In the genomic region with DNA sequence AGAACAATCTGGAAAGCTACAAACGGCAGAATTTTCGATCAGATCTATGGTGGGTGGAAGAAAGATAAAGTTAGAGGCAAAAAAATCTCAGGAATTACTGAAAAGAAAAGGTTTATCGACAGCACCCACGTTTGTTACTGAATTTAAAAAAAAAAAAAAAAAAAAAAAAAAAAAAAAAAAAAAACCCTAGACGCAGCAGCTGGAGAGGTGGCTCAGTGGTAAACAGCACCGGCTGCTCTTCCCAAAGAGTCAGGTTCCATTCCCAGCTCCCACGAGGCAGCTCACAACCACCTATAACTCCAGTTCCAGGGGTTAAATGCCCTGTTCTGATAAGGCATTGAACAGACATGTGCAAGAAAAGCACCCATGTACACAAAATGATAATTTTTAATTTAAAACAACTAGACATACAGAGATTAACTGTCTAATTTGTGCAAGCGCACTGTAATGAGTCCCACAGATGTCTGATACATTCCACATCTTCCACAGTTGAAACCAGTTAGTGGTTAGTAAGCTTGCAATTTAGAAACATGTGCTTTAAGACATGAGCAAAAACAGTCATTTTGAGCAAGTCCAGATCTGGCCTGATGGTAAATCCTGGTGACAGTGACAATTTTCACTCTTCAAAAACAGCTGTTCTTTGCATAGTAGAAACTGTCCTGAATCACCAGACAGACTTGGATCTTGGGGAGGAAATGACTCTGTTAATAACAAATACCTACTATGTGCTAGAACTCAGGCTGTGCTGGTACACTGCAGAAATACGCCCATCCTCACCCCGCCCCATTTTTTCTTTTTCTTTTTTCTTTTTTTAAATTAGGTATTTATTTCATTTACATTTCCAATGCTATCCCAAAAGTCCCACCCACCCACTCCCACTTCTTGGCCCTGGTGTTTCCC, we compare ENCODE assay signal across 23 mouse cellular contexts.
DNase-seq lines count a peak whose midpoint lies in the region; ATAC-seq and TF ChIP-seq lines count a peak whose summit lies in the region.
"Had no signal": no experiment of that assay in that cellular context is flagged by ENCODE, and none has a peak within 500 bp of the region (broad histone marks: within the 10 kb centered on the region; RNA-seq: fewer than 3 reads in every experiment).

No protein-coding gene starts in this region.

- no peaks in the 10 kb centered on the region for H3K36me3 ChIP-seq in embryonic facial prominence, embryonic 14.5 days (ENCODE audit: control insufficient read depth, insufficient read depth, low read length)
- no peaks in the 10 kb centered on the region for H3K36me3 ChIP-seq in limb, embryonic 11.5 days (ENCODE audit: control insufficient read depth, insufficient read depth, low read length)
- H3K36me3 ChIP-seq in myocyte (ENCODE audit: control insufficient read depth, insufficient read depth) = no peaks in the 10 kb centered on the region
- H3K36me3 ChIP-seq: embryonic facial prominence, embryonic 12.5 days; forebrain, embryonic 10.5 days; forebrain, embryonic 15.5 days; heart, embryonic 15.5 days; hindbrain, embryonic 13.5 days; intestine, embryonic 15.5 days had no signal

- peak; percentile 71; the same call in 1 of the 2 replicates for ATAC-seq in embryonic facial prominence, embryonic 14.5 days (ENCODE audit: low read depth)
- peak; percentile 63 for ATAC-seq in limb, embryonic 11.5 days (ENCODE audit: insufficient number of reproducible peaks, low FRiP score, low TSS enrichment, low read depth)
- ATAC-seq: forebrain, embryonic 15.5 days had no signal

- H3K9ac ChIP-seq in embryonic facial prominence, embryonic 14.5 days (ENCODE audit: low read depth, low read length) = no peak overlapping the region
- no peak overlapping the region for H3K9ac ChIP-seq in limb, embryonic 11.5 days (ENCODE audit: low read length)
- H3K9ac ChIP-seq: embryonic facial prominence, embryonic 12.5 days; forebrain, embryonic 15.5 days; heart, embryonic 15.5 days; hindbrain, embryonic 13.5 days; intestine, embryonic 15.5 days had no signal

- 39% methylated on average over 10 of the region's 10 CpGs for WGBS in embryonic facial prominence, embryonic 14.5 days
- WGBS in limb, embryonic 11.5 days = 49% methylated on average over 10 of the region's 10 CpGs

- H3K27ac ChIP-seq in embryonic facial prominence, embryonic 14.5 days (replicated peaks; ENCODE audit: low read depth, low read length) = no peak overlapping the region
- H3K27ac ChIP-seq in limb, embryonic 11.5 days (replicated peaks; ENCODE audit: low read depth, low read length) = no peak overlapping the region
- H3K27ac ChIP-seq: embryonic facial prominence, embryonic 12.5 days; forebrain, embryonic 15.5 days; heart, adult 2 months; heart, embryonic 15.5 days; hindbrain, embryonic 13.5 days; hindbrain, postnatal 0 days; intestine, embryonic 15.5 days had no signal

- no peak for TF ChIP-seq POLR2A in myocyte (IDR thresholded peaks at IDR 0.05; ENCODE audit: insufficient read length, low read depth)

- H3K4me3 ChIP-seq in embryonic facial prominence, embryonic 14.5 days (ENCODE audit: low read depth, low read length) = no peak overlapping the region
- no peak overlapping the region for H3K4me3 ChIP-seq in limb, embryonic 11.5 days (ENCODE audit: low read depth, low read length)
- H3K4me3 ChIP-seq in myocyte = no peak overlapping the region
- H3K4me3 ChIP-seq: embryonic facial prominence, embryonic 12.5 days; forebrain, embryonic 10.5 days; forebrain, embryonic 15.5 days; heart, adult 2 months; heart, embryonic 15.5 days; hindbrain, embryonic 13.5 days; intestine, embryonic 15.5 days had no signal

- H3K4me2 ChIP-seq in embryonic facial prominence, embryonic 14.5 days (ENCODE audit: low read depth, low read length) = peak overlapping the region; percentile 35
- H3K4me2 ChIP-seq in limb, embryonic 11.5 days (ENCODE audit: low read depth, severe bottlenecking) = no peak overlapping the region
- H3K4me2 ChIP-seq in myocyte (ENCODE audit: low read depth) = peak overlapping the region; percentile 30
- H3K4me2 ChIP-seq: forebrain, embryonic 15.5 days; heart, embryonic 11.5 days; heart, embryonic 15.5 days; hindbrain, embryonic 13.5 days; intestine, embryonic 15.5 days had no signal

- H3K79me2 ChIP-seq in myocyte (ENCODE audit: control insufficient read depth, insufficient read depth) = no peaks in the 10 kb centered on the region

- H3K4me1 ChIP-seq in embryonic facial prominence, embryonic 14.5 days (ENCODE audit: control insufficient read depth, insufficient read depth, low read length) = peaks cover 9% of the 10 kb centered on the region; the same call in 1 of the 2 replicates
- H3K4me1 ChIP-seq in limb, embryonic 11.5 days (ENCODE audit: control insufficient read depth, insufficient read depth, low read length) = peaks cover 7% of the 10 kb centered on the region
- H3K4me1 ChIP-seq: embryonic facial prominence, embryonic 12.5 days; forebrain, embryonic 15.5 days; heart, embryonic 15.5 days; hindbrain, embryonic 13.5 days; intestine, embryonic 15.5 days had no signal

- peak; percentile 16 for DNase-seq in embryo, embryonic 11 days
- DNase-seq in embryo, embryonic 9.5 days (ENCODE audit: extremely low spot score) = no peak
- peak; percentile 56 for DNase-seq in embryonic facial prominence, embryonic 14.5 days (ENCODE audit: low spot score)
- DNase-seq in limb, embryonic 11.5 days (ENCODE audit: low spot score) = no peak
- no peak for DNase-seq in adrenal gland, postnatal 10 days
- DNase-seq in left cerebral cortex, adult 11 months (ENCODE audit: low spot score) = no peak
- no peak for DNase-seq in cerebellum, postnatal 14 days
- DNase-seq: adrenal gland, adult 8-10 months; cerebellum, adult 11 months; cerebellum, adult 9-10 months; gastrocnemius, postnatal 14 days; heart, adult 2 months; heart, postnatal 14 days; kidney, adult 18-20 months had no signal

- H3K27me3 ChIP-seq in embryonic facial prominence, embryonic 14.5 days (replicated peaks; ENCODE audit: control insufficient read depth, insufficient read depth, low read length) = no peaks in the 10 kb centered on the region
- H3K27me3 ChIP-seq in limb, embryonic 11.5 days (ENCODE audit: control insufficient read depth, insufficient read depth, low read length) = no peaks in the 10 kb centered on the region
- H3K27me3 ChIP-seq in myocyte (ENCODE audit: control insufficient read depth, insufficient read depth, insufficient read length) = no peaks in the 10 kb centered on the region
- H3K27me3 ChIP-seq: embryonic facial prominence, embryonic 12.5 days; forebrain, embryonic 15.5 days; heart, embryonic 15.5 days; hindbrain, embryonic 13.5 days; intestine, embryonic 15.5 days had no signal

- H3ac ChIP-seq in myocyte (ENCODE audit: control insufficient read depth, insufficient read length) = no peak overlapping the region

- H3K9me3 ChIP-seq in embryonic facial prominence, embryonic 14.5 days (ENCODE audit: control insufficient read depth, low read length) = no peaks in the 10 kb centered on the region
- no peaks in the 10 kb centered on the region for H3K9me3 ChIP-seq in limb, embryonic 11.5 days (ENCODE audit: control insufficient read depth, low read length)
- H3K9me3 ChIP-seq: embryonic facial prominence, embryonic 12.5 days; forebrain, embryonic 10.5 days; forebrain, embryonic 15.5 days; heart, embryonic 15.5 days; hindbrain, embryonic 13.5 days; intestine, embryonic 15.5 days had no signal

TF ChIP-seq in myocyte, 11 proteins besides CTCF, POLR2A, EP300 and RAD21:
- TF ChIP-seq E2F4 (IDR thresholded peaks at IDR 0.05; ENCODE audit: insufficient read depth) = no peak
- no peak for TF ChIP-seq TCF12 (IDR thresholded peaks at IDR 0.05; ENCODE audit: insufficient read depth, poor library complexity, severe bottlenecking)
- TF ChIP-seq USF1 (IDR thresholded peaks at IDR 0.05; ENCODE audit: low read depth) = no peak
- no peak for TF ChIP-seq MAX (IDR thresholded peaks at IDR 0.05; ENCODE audit: low read depth)
- no peak for TF ChIP-seq CEBPB (IDR thresholded peaks at IDR 0.05; ENCODE audit: insufficient read depth, poor library complexity, severe bottlenecking)
- TF ChIP-seq REST (IDR thresholded peaks at IDR 0.05; ENCODE audit: insufficient read depth, insufficient read length) = no peak
- TF ChIP-seq MYOD1 (IDR thresholded peaks at IDR 0.05; ENCODE audit: control insufficient read depth in 1 of 3, insufficient read length in 2 of 3, low read depth in 2 of 3) = no peak
- no peak for TF ChIP-seq POLR2AphosphoS2 (IDR thresholded peaks at IDR 0.05; ENCODE audit: insufficient read length, low read depth)
- TF ChIP-seq TCF3 (IDR thresholded peaks at IDR 0.05; ENCODE audit: insufficient read length, low read depth) = no peak
- TF ChIP-seq MYOG (IDR thresholded peaks at IDR 0.05; ENCODE audit: control insufficient read depth in 1 of 3, insufficient read depth in 1 of 3, insufficient read length in 2 of 3, low read depth in 2 of 3) = no peak
- no peak for TF ChIP-seq SRF (IDR thresholded peaks at IDR 0.05; ENCODE audit: control insufficient read depth, insufficient read length, low read depth)

Comparison
In these comparisons a context has a peak if more than half of its experiments do, and no peak if none do; other contexts are left out.
1. DNase-seq: peak in embryo, embryonic 11 days (single experiment) and embryonic facial prominence, embryonic 14.5 days (single experiment); none in embryo, embryonic 9.5 days (single experiment), limb, embryonic 11.5 days (single experiment), adrenal gland, postnatal 10 days (single experiment), left cerebral cortex, adult 11 months (single experiment) and cerebellum, postnatal 14 days (0 of 2).